Mouse (Mus musculus): Measurements from ENCODE around the gene Hpca. TPM values are rescaled to one million over a fixed set of nuclear protein-coding genes. Genes with fewer than 3 reads are reported as not detected.

Gene Hpca
- polyA plus RNA-seq, 1 experiment from 2014 or later, result 4.9 TPM

GRCm38 (mm10) chr4:129139642-129140041, 17.8 kb upstream of the Hpca start:
- ATAC-seq (ENCODE audit: low read depth) (no peak), DNase-seq (ENCODE audit: low spot score) (no peak)
- H3K9ac ChIP-seq (ENCODE audit: low read depth, low read length), result no peak overlapping the region
- H3K9me3 ChIP-seq (ENCODE audit: control insufficient read depth, low read length), result no peaks in the 10 kb centered on the region
- no peak overlapping the region for H3K27ac ChIP-seq (replicated peaks; ENCODE audit: low read depth, low read length)
- peaks cover 19% of the 10 kb centered on the region for H3K27me3 ChIP-seq (replicated peaks; ENCODE audit: control insufficient read depth, insufficient read depth, low read length)
- H3K4me3 ChIP-seq (ENCODE audit: low read depth, low read length), result no peak overlapping the region
- WGBS, result 94% methylated on average over 5 of the region's 5 CpGs
- peaks cover 19% of the 10 kb centered on the region for H3K4me1 ChIP-seq (ENCODE audit: control insufficient read depth, insufficient read depth, low read length)
- no peak overlapping the region for H3K4me2 ChIP-seq (ENCODE audit: low read depth, low read length)
- H3K36me3 ChIP-seq (ENCODE audit: control insufficient read depth, insufficient read depth, low read length), result 0 out of 2 replicates have a peak, but pooled peaks cover 4% of the 10 kb centered on the region

- whole genome bisulfite sequencing, result 46% methylated on average over 14 of the region's 14 CpGs
- H3K4me1 ChIP-seq (ENCODE audit: control insufficient read depth, insufficient read depth, low read length), result peaks cover 10% of the 10 kb centered on the region
- H3K27me3 ChIP-seq (replicated peaks; ENCODE audit: control insufficient read depth, insufficient read depth, low read length), result peaks cover 19% of the 10 kb centered on the region
- DNase-seq (ENCODE audit: low spot score) (no peak), ATAC-seq (ENCODE audit: low read depth) (no peak)
- peak overlapping the region; percentile 57 for H3K4me3 ChIP-seq (ENCODE audit: low read depth, low read length)
- peak overlapping the region; percentile 76 for H3K9ac ChIP-seq (ENCODE audit: low read depth, low read length)
- H3K4me2 ChIP-seq (ENCODE audit: low read depth, low read length), result peak overlapping the region; percentile 94
- H3K36me3 ChIP-seq (ENCODE audit: control insufficient read depth, insufficient read depth, low read length), result 0 out of 2 replicates have a peak, but pooled peaks cover 1% of the 10 kb centered on the region
- H3K27ac ChIP-seq (replicated peaks; ENCODE audit: low read depth, low read length), result no peak overlapping the region
- H3K9me3 ChIP-seq (ENCODE audit: control insufficient read depth, low read length), result no peaks in the 10 kb centered on the region
These were observed 15.8 kb upstream of the Hpca start for GRCm38 (mm10) chr4:129137392-129138321.

GRCm38 (mm10) chr4:129136579-129137391, 14.9 kb upstream of the Hpca start, which contains the start of gene Fndc5:
TSS of gene Fndc5 (plus strand) at chr4:129136999.
- H3K27ac ChIP-seq (replicated peaks; ENCODE audit: low read depth, low read length), result no peak within 1 kb of the TSS; the same call in none of the 2 replicates
- peaks cover 19% of the 10 kb centered on the region for H3K27me3 ChIP-seq (replicated peaks; ENCODE audit: control insufficient read depth, insufficient read depth, low read length)
- H3K4me3 ChIP-seq (ENCODE audit: low read depth, low read length), result peak within 1 kb of the TSS; percentile 57
- 5% methylated on average over 4 of the region's 80 CpGs for WGBS
- DNase-seq (ENCODE audit: low spot score), result no peak
- peaks cover 6% of the 10 kb centered on the region for H3K4me1 ChIP-seq (ENCODE audit: control insufficient read depth, insufficient read depth, low read length)
- peak within 1 kb of the TSS; percentile 94 for H3K4me2 ChIP-seq (ENCODE audit: low read depth, low read length)
- ATAC-seq (ENCODE audit: low read depth), result no peak
- H3K9me3 ChIP-seq (ENCODE audit: control insufficient read depth, low read length), result no peaks in the 10 kb centered on the region
- peak within 1 kb of the TSS; percentile 76 for H3K9ac ChIP-seq (ENCODE audit: low read depth, low read length)
- no peaks in the 10 kb centered on the region for H3K36me3 ChIP-seq (ENCODE audit: control insufficient read depth, insufficient read depth, low read length)

- Histone ChIP-seq H3K27me3 (replicated peaks; ENCODE audit: control insufficient read depth, insufficient read depth, low read length) (peaks cover 19% of the 10 kb centered on the region), H3K27ac (replicated peaks; ENCODE audit: low read depth, low read length) (no peak overlapping the region), H3K9me3 (ENCODE audit: control insufficient read depth, low read length) (no peaks in the 10 kb centered on the region), H3K9ac (ENCODE audit: low read depth, low read length) (peak overlapping the region; percentile 76), H3K36me3 (ENCODE audit: control insufficient read depth, insufficient read depth, low read length) (no peaks in the 10 kb centered on the region), H3K4me3 (ENCODE audit: low read depth, low read length) (peak overlapping the region; percentile 57), H3K4me2 (ENCODE audit: low read depth, low read length) (peak overlapping the region; percentile 94), H3K4me1 (ENCODE audit: control insufficient read depth, insufficient read depth, low read length) (peaks cover under 1% of the 10 kb centered on the region; the same call in 1 of the 2 replicates)
- ATAC-seq (ENCODE audit: low read depth) (no peak), DNase-seq (ENCODE audit: low spot score) (no peak)
- 26% methylated on average over 9 of the region's 9 CpGs for WGBS
These were observed 14.3 kb upstream of the Hpca start for GRCm38 (mm10) chr4:129136189-129136578.

GRCm38 (mm10) chr4:129135637-129136036, 13.8 kb upstream of the Hpca start:
- Histone ChIP-seq H3K36me3 (ENCODE audit: control insufficient read depth, insufficient read depth, low read length) (no peaks in the 10 kb centered on the region), H3K4me2 (ENCODE audit: low read depth, low read length) (peak overlapping the region; percentile 94; the same call in 1 of the 2 replicates), H3K9ac (ENCODE audit: low read depth, low read length) (no peak overlapping the region), H3K27ac (replicated peaks; ENCODE audit: low read depth, low read length) (no peak overlapping the region; the same call in 1 of the 2 replicates), H3K4me1 (ENCODE audit: control insufficient read depth, insufficient read depth, low read length) (peaks cover under 1% of the 10 kb centered on the region; the same call in 1 of the 2 replicates), H3K9me3 (ENCODE audit: control insufficient read depth, low read length) (no peaks in the 10 kb centered on the region), H3K27me3 (replicated peaks; ENCODE audit: control insufficient read depth, insufficient read depth, low read length) (peaks cover 19% of the 10 kb centered on the region), H3K4me3 (ENCODE audit: low read depth, low read length) (peak overlapping the region; percentile 57; the same call in 1 of the 2 replicates)
- no peak for ATAC-seq (ENCODE audit: low read depth)
- no peak for DNase-seq (ENCODE audit: low spot score)
- WGBS, result 69% methylated on average over 2 of the region's 2 CpGs

- DNase-seq (ENCODE audit: low spot score) (peak; percentile 63), ATAC-seq (ENCODE audit: low read depth) (peak; percentile 53)
- Histone ChIP-seq H3K27me3 (replicated peaks; ENCODE audit: control insufficient read depth, insufficient read depth, low read length) (peaks cover 19% of the 10 kb centered on the region), H3K27ac (replicated peaks; ENCODE audit: low read depth, low read length) (no peak overlapping the region), H3K36me3 (ENCODE audit: control insufficient read depth, insufficient read depth, low read length) (no peaks in the 10 kb centered on the region), H3K9me3 (ENCODE audit: control insufficient read depth, low read length) (no peaks in the 10 kb centered on the region), H3K4me2 (ENCODE audit: low read depth, low read length) (peak overlapping the region; percentile 22), H3K4me1 (ENCODE audit: control insufficient read depth, insufficient read depth, low read length) (peaks cover 7% of the 10 kb centered on the region), H3K9ac (ENCODE audit: low read depth, low read length) (no peak overlapping the region), H3K4me3 (ENCODE audit: low read depth, low read length) (no peak overlapping the region)
- 10% methylated on average over 15 of the region's 15 CpGs for WGBS
These were observed 13.2 kb upstream of the Hpca start for GRCm38 (mm10) chr4:129134799-129135585.

- 7% methylated on average over 16 of the region's 17 CpGs for WGBS
- H3K9me3 ChIP-seq (ENCODE audit: control insufficient read depth, low read length), result no peaks in the 10 kb centered on the region
- H3K27ac ChIP-seq (replicated peaks; ENCODE audit: low read depth, low read length), result peak overlapping the region; percentile 44
These were observed 9.0 kb upstream of the Hpca start for GRCm38 (mm10) chr4:129130755-129131303.

More at GRCm38 (mm10) chr4:129130755-129131303, 9.0 kb upstream of the Hpca start:
- DNase-seq (ENCODE audit: low spot score), result peak; percentile 84
- H3K4me1 ChIP-seq (ENCODE audit: control insufficient read depth, insufficient read depth, low read length), result peaks cover 18% of the 10 kb centered on the region
- H3K27me3 ChIP-seq (replicated peaks; ENCODE audit: control insufficient read depth, insufficient read depth, low read length), result peaks cover 13% of the 10 kb centered on the region
- H3K9ac ChIP-seq (ENCODE audit: low read depth, low read length), result peak overlapping the region; percentile 56
- peak overlapping the region; percentile 55 for H3K4me2 ChIP-seq (ENCODE audit: low read depth, low read length)
- no peaks in the 10 kb centered on the region for H3K36me3 ChIP-seq (ENCODE audit: control insufficient read depth, insufficient read depth, low read length)
- peak overlapping the region; percentile 38 for H3K4me3 ChIP-seq (ENCODE audit: low read depth, low read length)
- peak; percentile 79 for ATAC-seq (ENCODE audit: low read depth)
